Mouse (Mus musculus): ENCODE data around the gene Serpinc1.

- TF ChIP-seq POLR2A (IDR thresholded peaks at IDR 0.05; ENCODE audit: extremely low read depth, insufficient read depth, low read length) (no peak), CTCF (IDR thresholded peaks at IDR 0.05; ENCODE audit: extremely low read depth, insufficient read depth, low read length) (no peak)
These were observed 47.2 kb downstream of the Serpinc1 start for GRCm38 (mm10) chr1:161025410-161026210.
